Mouse (Mus musculus) midbrain, postnatal 0 days (tissue): ENCODE data around the gene F2rl1. TPM values are rescaled to one million over a fixed set of nuclear protein-coding genes. Genes with fewer than 3 reads are reported as not detected.

Experiments used
- ATAC-seq: fragments of 200-750 bp; cut with Nextera tagmentation; 2 replicates; pipeline ENCODE4 v1.8.0; 2017; ENCODE audit warnings: moderate number of reproducible peaks, mild to moderate bottlenecking, moderate TSS enrichment, moderate library complexity; ENCODE audit not compliant: low FRiP score
- DNase-seq: peaks from one replicate; pipeline ENCODE4 v3.0.0-alpha.2; 2015; ENCODE audit warnings: low spot score
- H3K27ac ChIP-seq: fragments of 300-500 bp; sonication (generic); 2 replicates; pipeline ENCODE4 v1.5.1; 2014; ENCODE audit warnings: low read depth, mild to moderate bottlenecking, low read length, mixed read lengths
- H3K27me3 ChIP-seq: fragments of 300-500 bp; sonication (generic); 2 replicates; pipeline ENCODE4 v1.6.1; 2014; ENCODE audit warnings: low read length, control low read depth, mixed read lengths; ENCODE audit not compliant: insufficient read depth
- H3K36me3 ChIP-seq: fragments of 300-500 bp; sonication (generic); 2 replicates; pipeline ENCODE4 v1.6.1; 2014; ENCODE audit warnings: low read length, control low read depth, mixed read lengths; ENCODE audit not compliant: insufficient read depth
- H3K4me1 ChIP-seq: fragments of 300-500 bp; sonication (generic); 2 replicates; pipeline ENCODE4 v1.6.1; 2014; ENCODE audit warnings: mild to moderate bottlenecking, control low read depth, antibody characterized with exemption, low read length, mixed read lengths; ENCODE audit not compliant: insufficient read depth
- H3K4me2 ChIP-seq: fragments of 300-500 bp; sonication (generic); 2 replicates; pipeline ENCODE4 v1.6.1; 2014; ENCODE audit warnings: low read depth, mild to moderate bottlenecking, low read length, mixed read lengths; ENCODE audit not compliant: poor library complexity, severe bottlenecking
- H3K4me3 ChIP-seq: fragments of 300-500 bp; sonication (generic); 2 replicates; pipeline ENCODE4 v1.5.1; 2014; ENCODE audit warnings: low read depth, mild to moderate bottlenecking, low read length, moderate library complexity
- H3K9ac ChIP-seq: fragments of 300-500 bp; sonication (generic); replicated peaks from 2 replicates; pipeline ENCODE4 v1.6.1; 2014; ENCODE audit warnings: mild to moderate bottlenecking, low read length, moderate library complexity, mixed read lengths; ENCODE audit not compliant: poor library complexity, severe bottlenecking
- H3K9me3 ChIP-seq: fragments of 300-500 bp; sonication (generic); 2 replicates; pipeline ENCODE4 v1.6.1; 2016; ENCODE audit warnings: low read length, control low read depth
- CTCF ChIP-seq: IDR thresholded peaks from 2 replicates; pipeline ENCODE4 v1.5.1; 2016; ENCODE audit warnings: antibody characterized with exemption, mild to moderate bottlenecking
- WGBS: fragments of 180-500 bp; shearing (Covaris S2); extraction: QIAGEN DNeasy Blood & Tissue Kit; methylation state at CpG from one replicate; pipeline ENCODE4 v1.1.7; 2014; 5-methylcytosine and 5-hydroxymethylcytosine counted together
- polyA plus RNA-seq: library from polyadenylated mRNA; unstranded; fragments of >200 nt; fragmentation: Nextera tagmentation; extraction: Ambion mirVana; gene quantifications from 2 replicates; pipeline ENCODE4 v1.2.1, GENCODE M21; 2015
- total RNA-seq: library from RNA; depleted of rRNA; stranded (reverse); fragments of >200 nt; gene quantifications from 2 replicates; pipeline ENCODE4 v1.2.3, GENCODE M21; 2014

The F2rl1 gene
- total and polyA plus RNA-seq, 2 experiments from 2014 or later = 0.16 to 0.21 TPM

- H3K4me2 ChIP-seq = no peak overlapping the region
- H3K4me1 ChIP-seq = no peaks in the 10 kb centered on the region
- TF ChIP-seq CTCF = no peak
- H3K36me3 ChIP-seq = no peaks in the 10 kb centered on the region
- DNase-seq = no peak
- H3K4me3 ChIP-seq = no peak overlapping the region
- H3K27ac ChIP-seq = no peak overlapping the region
- no peaks in the 10 kb centered on the region for H3K27me3 ChIP-seq
- no peak for ATAC-seq
- no peaks in the 10 kb centered on the region for H3K9me3 ChIP-seq
- no peak overlapping the region for H3K9ac ChIP-seq
- 90% methylated on average over 5 of the region's 5 CpGs for WGBS
These were observed 15.0 kb downstream of the F2rl1 start for GRCm38 (mm10) chr13:95510054-95510453.

GRCm38 (mm10) chr13:95503279-95503917 lies 21.6 kb downstream of the F2rl1 start:
- Histone ChIP-seq H3K4me2 (no peak overlapping the region), H3K27me3 (no peaks in the 10 kb centered on the region), H3K36me3 (no peaks in the 10 kb centered on the region), H3K4me3 (no peak overlapping the region), H3K9me3 (no peaks in the 10 kb centered on the region), H3K9ac (no peak overlapping the region), H3K27ac (no peak overlapping the region), H3K4me1 (no peaks in the 10 kb centered on the region)
- WGBS = 82% methylated on average over 8 of the region's 8 CpGs
- ATAC-seq = no peak
- TF ChIP-seq CTCF = no peak
- DNase-seq = no peak

- no peak for ATAC-seq
- 90% methylated on average over 3 of the region's 3 CpGs for whole genome bisulfite sequencing
These were observed 28.4 kb downstream of the F2rl1 start for GRCm38 (mm10) chr13:95496601-95497000.

GRCm38 (mm10) chr13:95494812-95495211 lies 30.2 kb downstream of the F2rl1 start:
- H3K27ac ChIP-seq = no peak overlapping the region
- no peak overlapping the region for H3K4me3 ChIP-seq
- H3K36me3 ChIP-seq = no peaks in the 10 kb centered on the region
- ATAC-seq = no peak
- no peaks in the 10 kb centered on the region for H3K27me3 ChIP-seq
- H3K9ac ChIP-seq = no peak overlapping the region
- no peak for TF ChIP-seq CTCF
- 83% methylated on average over 8 of the region's 8 CpGs for WGBS
- no peaks in the 10 kb centered on the region for H3K4me1 ChIP-seq
- no peaks in the 10 kb centered on the region for H3K9me3 ChIP-seq
- no peak for DNase-seq
- H3K4me2 ChIP-seq = no peak overlapping the region

More at GRCm38 (mm10) chr13:95496601-95497000, 28.4 kb downstream of the F2rl1 start:
- no peak overlapping the region for H3K4me2 ChIP-seq
- no peaks in the 10 kb centered on the region for H3K4me1 ChIP-seq
- no peak for DNase-seq
- no peak overlapping the region for H3K27ac ChIP-seq
- H3K4me3 ChIP-seq = no peak overlapping the region
- no peaks in the 10 kb centered on the region for H3K27me3 ChIP-seq
- no peak for TF ChIP-seq CTCF
- H3K36me3 ChIP-seq = no peaks in the 10 kb centered on the region
- no peaks in the 10 kb centered on the region for H3K9me3 ChIP-seq
- no peak overlapping the region for H3K9ac ChIP-seq

- Histone ChIP-seq H3K4me2 (no peak overlapping the region), H3K27me3 (no peaks in the 10 kb centered on the region), H3K9me3 (no peaks in the 10 kb centered on the region), H3K36me3 (no peaks in the 10 kb centered on the region), H3K27ac (no peak overlapping the region), H3K4me3 (no peak overlapping the region), H3K9ac (no peak overlapping the region), H3K4me1 (no peaks in the 10 kb centered on the region)
- no peak for ATAC-seq
- no peak for DNase-seq
- WGBS = 66% methylated on average over 5 of the region's 5 CpGs
- no peak for TF ChIP-seq CTCF
These were observed 31.7 kb downstream of the F2rl1 start for GRCm38 (mm10) chr13:95493296-95493695.

- Histone ChIP-seq H3K36me3 (no peaks in the 10 kb centered on the region), H3K27me3 (no peaks in the 10 kb centered on the region), H3K4me1 (no peaks in the 10 kb centered on the region), H3K4me3 (no peak overlapping the region), H3K9ac (no peak overlapping the region), H3K4me2 (no peak overlapping the region), H3K27ac (no peak overlapping the region), H3K9me3 (no peaks in the 10 kb centered on the region)
- no peak for DNase-seq
- TF ChIP-seq CTCF = no peak
- ATAC-seq = no peak
- WGBS = 49% methylated on average over 11 of the region's 11 CpGs
These were observed 33.7 kb downstream of the F2rl1 start for GRCm38 (mm10) chr13:95491327-95491726.
